Mouse (Mus musculus) spleen, adult 2 months (tissue): Measurements from ENCODE around the gene Nenf.

ENCODE experiments used
- CTCF ChIP-seq: fragments of 200-500 bp; IDR thresholded peaks from 2 replicates; pipeline ENCODE4 v1.5.1; 2011; ENCODE audit warnings: mild to moderate bottlenecking, inconsistent platforms; ENCODE audit not compliant: insufficient read depth, insufficient read length, insufficient replicate concordance; ENCODE audit errors: extremely low read depth
- POLR2A ChIP-seq: fragments of 200-500 bp; IDR thresholded peaks from 2 replicates; pipeline ENCODE4 v1.6.1; 2011; ENCODE audit warnings: low read depth, low read length, inconsistent platforms

GRCm38 (mm10) chr1:191316818-191317217, 1.2 kb downstream of the Nenf start:
- TF ChIP-seq CTCF (no peak), POLR2A (no peak)
